Mouse (Mus musculus) layer of hippocampus, postnatal 25 days (tissue): Measurements from ENCODE around the gene Slc46a3. TPM values are rescaled to one million over a fixed set of nuclear protein-coding genes. Genes with fewer than 3 reads are reported as not detected.
A peak's percentile ranks its signal among the peaks of the same experiment; 100 is the strongest.

Experiments
- DNase-seq, 2 experiments: peaks; one replicate each; pipeline ENCODE4 v3.0.0; 2022; ENCODE audit warnings: mixed read lengths in 2 of 2, low spot score in 1 of 2; ENCODE audit errors: extremely low spot score in 1 of 2
- total RNA-seq, 2 experiments: library from RNA; stranded (reverse); gene quantifications; 2 replicates each; pipeline ENCODE4 v1.2.3; 2021

The Slc46a3 gene
- total RNA-seq, 2 experiments from 2014 or later = 5.8 to 7.0 TPM

GRCm38 (mm10) chr5:147848164-147848863 is 46.3 kb downstream of the Slc46a3 start:
- peak; percentile 60 to 81 for DNase-seq

- DNase-seq = no peak
These were observed 47.3 kb downstream of the Slc46a3 start for GRCm38 (mm10) chr5:147847361-147847760.

- DNase-seq = no peak
These were observed 49.3 kb downstream of the Slc46a3 start for GRCm38 (mm10) chr5:147845319-147845718.

GRCm38 (mm10) chr5:147843340-147843739 is 51.3 kb downstream of the Slc46a3 start:
- no peak for DNase-seq

- DNase-seq = no peak
These were observed 55.2 kb downstream of the Slc46a3 start for GRCm38 (mm10) chr5:147839418-147839817.

- DNase-seq = no peak
These were observed 59.6 kb downstream of the Slc46a3 start for GRCm38 (mm10) chr5:147834841-147835500.

GRCm38 (mm10) chr5:147832842-147833241 is 61.8 kb downstream of the Slc46a3 start:
- DNase-seq = no peak

- DNase-seq = no peak
These were observed 65.8 kb downstream of the Slc46a3 start for GRCm38 (mm10) chr5:147828846-147829245.

Other genes starting within 250 kb of the Slc46a3 start
- 10 to 100 TPM; 25.0 to 34.5 TPM for gene Flt1, start 168.8 kb downstream of the Slc46a3 start, total RNA-seq
- gene Pomp, start 34.4 kb downstream of the Slc46a3 start, total RNA-seq = 100 to 1,000 TPM; 133 to 160 TPM
- gene Mtus2, start 62.5 kb upstream of the Slc46a3 start, total RNA-seq = 10 to 100 TPM; 30.0 to 35.6 TPM